Mouse (Mus musculus): ENCODE data around the gene Tmem51.

DNA sequence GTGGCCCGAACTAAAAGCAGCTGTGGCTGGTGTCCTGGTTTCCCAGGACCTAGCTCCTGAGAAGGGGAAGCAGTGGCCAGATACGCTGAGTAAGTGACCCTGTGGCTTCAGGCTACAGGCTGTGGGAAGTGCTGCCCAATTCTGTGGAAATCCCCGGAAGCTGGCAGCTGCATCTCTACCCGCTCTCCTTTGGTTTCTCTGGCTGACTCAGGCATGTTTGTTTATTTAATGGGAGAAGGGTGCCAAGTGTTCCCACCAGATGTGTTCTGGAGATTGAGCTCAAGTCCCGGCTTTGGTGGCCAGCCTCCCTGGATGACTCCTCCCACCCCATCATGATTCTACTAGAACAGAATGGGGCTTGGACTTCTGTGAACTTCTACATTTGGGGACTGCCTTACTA lies 13.8 kb upstream of the Tmem51 start:
- TF ChIP-seq GATA1 (IDR thresholded peaks at IDR 0.05; ENCODE audit: borderline replicate concordance, low read length) (no peak), FLI1 (IDR thresholded peaks at IDR 0.05; ENCODE audit: low read length) (no peak)
